Mouse (Mus musculus) kidney, postnatal 0 days (tissue): ENCODE measurements around the gene Ttll5. TPM values are rescaled to one million over a fixed set of nuclear protein-coding genes. Genes with fewer than 3 reads are reported as not detected.

ENCODE experiments used
- ATAC-seq: fragments of 200-750 bp; cut with Nextera tagmentation; replicated peaks from 2 replicates; pipeline ENCODE4 v1.8.0; 2017; ENCODE audit warnings: low read depth, moderate number of reproducible peaks, moderate TSS enrichment, moderate library complexity; ENCODE audit not compliant: low FRiP score
- DNase-seq: peaks from one replicate; pipeline ENCODE4 v3.0.0-alpha.2; 2016; ENCODE audit warnings: low spot score
- H3K27ac ChIP-seq: fragments of 300-500 bp; sonication (generic); 2 replicates; pipeline ENCODE4 v1.5.1; 2014; ENCODE audit warnings: mild to moderate bottlenecking
- H3K27me3 ChIP-seq: fragments of 300-500 bp; sonication (generic); 2 replicates; pipeline ENCODE4 v1.6.1; 2014; ENCODE audit warnings: low read length, mixed read lengths; ENCODE audit not compliant: insufficient read depth
- H3K36me3 ChIP-seq: fragments of 300-500 bp; sonication (generic); 2 replicates; pipeline ENCODE4 v1.6.1; 2014; ENCODE audit warnings: low read length, mixed read lengths; ENCODE audit not compliant: insufficient read depth
- H3K4me1 ChIP-seq: fragments of 300-500 bp; sonication (generic); replicated peaks from 2 replicates; pipeline ENCODE4 v1.6.1; 2014; ENCODE audit warnings: antibody characterized with exemption, low read length, mixed read lengths; ENCODE audit not compliant: insufficient read depth
- H3K4me2 ChIP-seq: fragments of 300-500 bp; sonication (generic); 2 replicates; pipeline ENCODE4 v1.6.1; 2014; ENCODE audit warnings: mild to moderate bottlenecking, low read length, moderate library complexity, mixed read lengths
- H3K4me3 ChIP-seq: fragments of 300-500 bp; sonication (generic); replicated peaks from 2 replicates; pipeline ENCODE4 v1.5.1; 2014; ENCODE audit warnings: low read depth, low read length
- H3K9ac ChIP-seq: fragments of 300-500 bp; sonication (generic); 2 replicates; pipeline ENCODE4 v1.6.1; 2014; ENCODE audit warnings: low read depth, low read length
- H3K9me3 ChIP-seq: fragments of 300-500 bp; sonication (generic); replicated peaks from 2 replicates; pipeline ENCODE4 v1.6.1; 2016; ENCODE audit warnings: low read length, inconsistent platforms, mixed read lengths
- CTCF ChIP-seq: IDR thresholded peaks from 2 replicates; pipeline ENCODE4 v1.5.1; 2016; ENCODE audit warnings: antibody characterized with exemption, low read depth, mild to moderate bottlenecking, moderate library complexity
- WGBS: fragments of 180-500 bp; shearing (Covaris S2); extraction: QIAGEN DNeasy Blood & Tissue Kit; methylation state at CpG from one replicate; pipeline ENCODE4 v1.1.7; 2014; 5-methylcytosine and 5-hydroxymethylcytosine counted together
- polyA plus RNA-seq: library from polyadenylated mRNA; unstranded; fragments of >200 nt; fragmentation: Nextera tagmentation; extraction: Ambion mirVana; gene quantifications from 2 replicates; pipeline ENCODE4 v1.2.1, GENCODE M21; 2015

Ttll5 gene
- polyA plus RNA-seq, 1 experiment from 2014 or later, result 6.8 TPM

GRCm38 (mm10) chr12:86049813-86050212 is 225.4 kb downstream of the Ttll5 start:
- H3K4me3 ChIP-seq, result no peak overlapping the region
- no peak for TF ChIP-seq CTCF
- DNase-seq (no peak), ATAC-seq (no peak)
- no peak overlapping the region for H3K4me2 ChIP-seq
- H3K27me3 ChIP-seq, result no peaks in the 10 kb centered on the region
- H3K9me3 ChIP-seq, result no peaks in the 10 kb centered on the region
- H3K36me3 ChIP-seq, result no peaks in the 10 kb centered on the region
- H3K27ac ChIP-seq, result no peak overlapping the region
- H3K4me1 ChIP-seq, result peaks cover 6% of the 10 kb centered on the region; the same call in 1 of the 2 replicates
- no peak overlapping the region for H3K9ac ChIP-seq
- 75% methylated on average over 6 of the region's 6 CpGs for WGBS

DNA sequence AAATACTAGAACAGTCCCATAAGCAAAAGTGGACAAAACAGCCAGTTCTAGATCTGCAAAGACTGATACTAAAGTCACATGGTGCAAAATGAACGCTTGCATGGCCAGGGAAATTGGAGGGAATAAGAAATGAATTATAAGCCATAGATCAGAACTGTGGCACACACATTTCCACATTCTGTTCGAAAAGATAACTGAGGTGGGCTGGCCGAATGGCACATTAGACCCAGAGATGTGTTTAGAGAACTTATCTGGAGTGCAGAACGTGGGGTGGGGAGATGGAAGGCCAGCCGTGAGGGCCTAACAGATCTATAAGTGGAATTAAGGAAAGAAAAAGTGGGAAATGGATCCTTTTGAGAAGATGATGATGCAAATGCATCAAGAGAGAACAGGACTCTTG is 227.0 kb downstream of the Ttll5 start:
- no peak for TF ChIP-seq CTCF
- WGBS, result 90% methylated on average over 5 of the region's 5 CpGs
- Histone ChIP-seq H3K9me3 (no peaks in the 10 kb centered on the region), H3K4me3 (no peak overlapping the region), H3K27me3 (no peaks in the 10 kb centered on the region), H3K27ac (no peak overlapping the region), H3K9ac (no peak overlapping the region), H3K4me2 (no peak overlapping the region), H3K36me3 (no peaks in the 10 kb centered on the region), H3K4me1 (peaks cover 6% of the 10 kb centered on the region; the same call in 1 of the 2 replicates)
- DNase-seq (no peak), ATAC-seq (no peak)

GRCm38 (mm10) chr12:86055306-86055705 is 230.8 kb downstream of the Ttll5 start:
- H3K9me3 ChIP-seq, result no peaks in the 10 kb centered on the region
- H3K9ac ChIP-seq, result no peak overlapping the region
- 0 out of 2 replicates have a peak, but pooled peaks cover 4% of the 10 kb centered on the region for H3K36me3 ChIP-seq
- H3K4me3 ChIP-seq, result no peak overlapping the region
- 92% methylated on average over 2 of the region's 2 CpGs for WGBS
- DNase-seq (no peak), ATAC-seq (no peak)
- no peaks in the 10 kb centered on the region for H3K4me1 ChIP-seq
- TF ChIP-seq CTCF, result no peak
- no peaks in the 10 kb centered on the region for H3K27me3 ChIP-seq
- H3K4me2 ChIP-seq, result no peak overlapping the region
- no peak overlapping the region for H3K27ac ChIP-seq

- Histone ChIP-seq H3K27me3 (no peaks in the 10 kb centered on the region), H3K4me2 (no peak overlapping the region), H3K36me3 (0 out of 2 replicates have a peak, but pooled peaks cover 4% of the 10 kb centered on the region), H3K4me1 (no peaks in the 10 kb centered on the region), H3K9ac (no peak overlapping the region), H3K27ac (no peak overlapping the region), H3K4me3 (no peak overlapping the region), H3K9me3 (no peaks in the 10 kb centered on the region)
- 87% methylated on average over 8 of the region's 8 CpGs for WGBS
- no peak for DNase-seq
- ATAC-seq, result no peak
- TF ChIP-seq CTCF, result no peak
Measured at GRCm38 (mm10) chr12:86056976-86057375, 232.5 kb downstream of the Ttll5 start.

- WGBS, result 85% methylated on average over 8 of the region's 8 CpGs
- Histone ChIP-seq H3K4me1 (no peaks in the 10 kb centered on the region), H3K36me3 (0 out of 2 replicates have a peak, but pooled peaks cover 4% of the 10 kb centered on the region), H3K4me3 (no peak overlapping the region), H3K27me3 (no peaks in the 10 kb centered on the region), H3K27ac (no peak overlapping the region), H3K9ac (no peak overlapping the region), H3K4me2 (no peak overlapping the region), H3K9me3 (no peaks in the 10 kb centered on the region)
- TF ChIP-seq CTCF, result no peak
- ATAC-seq (no peak), DNase-seq (no peak)
Measured at GRCm38 (mm10) chr12:86057516-86057915, 233.1 kb downstream of the Ttll5 start.

DNA sequence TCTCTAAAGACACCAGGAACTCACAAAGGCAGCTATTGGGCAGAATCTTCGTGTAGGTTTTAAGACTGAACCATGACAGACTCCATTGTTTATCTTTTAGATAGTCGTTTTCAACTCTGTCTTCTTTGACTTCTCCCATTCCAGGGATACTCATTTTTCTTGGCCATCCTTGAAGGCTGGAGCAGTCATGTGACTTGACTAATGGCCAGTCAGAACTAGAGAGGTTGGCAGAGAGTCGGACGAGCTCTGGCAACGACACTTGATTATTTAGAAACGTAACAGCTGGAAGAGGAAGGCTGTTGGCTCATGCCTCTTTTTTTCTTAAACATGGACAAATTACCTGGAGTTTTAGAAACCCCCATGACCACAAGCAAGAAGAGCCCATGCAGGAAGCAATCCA is 234.9 kb downstream of the Ttll5 start:
- no peak overlapping the region for H3K9ac ChIP-seq
- H3K4me3 ChIP-seq, result no peak overlapping the region
- ATAC-seq, result no peak
- TF ChIP-seq CTCF, result no peak
- H3K27me3 ChIP-seq, result no peaks in the 10 kb centered on the region
- no peak for DNase-seq
- H3K4me2 ChIP-seq, result no peak overlapping the region
- WGBS, result 81% methylated on average over 6 of the region's 6 CpGs
- no peaks in the 10 kb centered on the region for H3K4me1 ChIP-seq
- no peak overlapping the region for H3K27ac ChIP-seq
- no peaks in the 10 kb centered on the region for H3K9me3 ChIP-seq
- 0 out of 2 replicates have a peak, but pooled peaks cover 4% of the 10 kb centered on the region for H3K36me3 ChIP-seq

- H3K36me3 ChIP-seq, result 0 out of 2 replicates have a peak, but pooled peaks cover 4% of the 10 kb centered on the region
- no peak overlapping the region for H3K27ac ChIP-seq
- no peak overlapping the region for H3K9ac ChIP-seq
- H3K4me1 ChIP-seq, result no peaks in the 10 kb centered on the region
- no peak for TF ChIP-seq CTCF
- ATAC-seq (no peak), DNase-seq (no peak)
- no peaks in the 10 kb centered on the region for H3K9me3 ChIP-seq
- no peaks in the 10 kb centered on the region for H3K27me3 ChIP-seq
- no peak overlapping the region for H3K4me2 ChIP-seq
- no peak overlapping the region for H3K4me3 ChIP-seq
Measured at GRCm38 (mm10) chr12:86064796-86065195, 240.3 kb downstream of the Ttll5 start.
